In genomic region chr11:85123267-85123992, GRCm38 (mm10) we compare ENCODE assay signal across 34 mouse cellular contexts. TPM values are rescaled to one million over a fixed set of nuclear protein-coding genes. Genes with fewer than 3 reads are reported as not detected.
DNase-seq lines count a peak whose midpoint lies in the region; ATAC-seq and TF ChIP-seq lines count a peak whose summit lies in the region.
"Had no signal": no experiment of that assay in that cellular context is flagged by ENCODE, and none has a peak within 500 bp of the region (broad histone marks: within the 10 kb centered on the region; RNA-seq: fewer than 3 reads in every experiment).

No protein-coding gene starts in this region.

- TF ChIP-seq EP300 in lung, postnatal 0 days (IDR thresholded peaks at IDR 0.05): no peak
- TF ChIP-seq EP300 in liver, embryonic 14.5 days (IDR thresholded peaks at IDR 0.05; ENCODE audit: low read depth): no peak

- 79% methylated on average over 3 of the region's 3 CpGs for WGBS in lung, postnatal 0 days
- 73% methylated on average over 3 of the region's 3 CpGs for WGBS in liver, embryonic 14.5 days (ENCODE audit: insufficient replicate concordance)
- WGBS in hindbrain, embryonic 13.5 days: 90% methylated on average over 3 of the region's 3 CpGs

- no peak for ATAC-seq in lung, postnatal 0 days
- ATAC-seq in liver, embryonic 14.5 days (ENCODE audit: insufficient read depth): no peak
- ATAC-seq in megakaryocyte progenitor cell, adult 5-6 weeks (replicated peaks; ENCODE audit: poor library complexity): peak; percentile 48; the same call in 1 of the 2 replicates
- ATAC-seq in hindbrain, embryonic 13.5 days (ENCODE audit: low FRiP score): no peak
- ATAC-seq: activated CD4-positive, CD25-positive, alpha-beta regulatory T cell, adult 4 months; CD4-positive, CD25-positive, alpha-beta regulatory T cell, adult 4 months; forebrain, embryonic 16.5 days; inflammation-experienced regulatory T-cells, adult 6 months; midbrain, embryonic 13.5 days had no signal

- peak; percentile 30 for DNase-seq in lung, postnatal 0 days (ENCODE audit: low spot score)
- no peak for DNase-seq in lung, adult 18-20 months
- no peak for DNase-seq in liver, embryonic 14.5 days (ENCODE audit: low read depth in 3 of 3, low spot score in 3 of 3)
- DNase-seq in retina, postnatal 1 day: no peak
- no peak for DNase-seq in ovary, adult 18-20 months (ENCODE audit: low spot score)
- DNase-seq: adrenal gland, adult 8-10 months; cerebellum, adult 11-12 months; cerebellum, adult 9-11 months; gastrocnemius, adult 2 months; gastrocnemius, postnatal 36 days; heart, postnatal 10 days; kidney, adult 2 months; kidney, postnatal 36 days; left cerebral cortex, postnatal 4 days; lung, postnatal 36 days had no signal

- no peak overlapping the region for H3K4me2 ChIP-seq in lung, postnatal 0 days (replicated peaks; ENCODE audit: low read depth, low read length)
- no peak overlapping the region for H3K4me2 ChIP-seq in liver, embryonic 14.5 days (ENCODE audit: low read depth)
- no peak overlapping the region for H3K4me2 ChIP-seq in hindbrain, embryonic 13.5 days
- H3K4me2 ChIP-seq: embryonic facial prominence, embryonic 13.5 days; heart, embryonic 13.5 days; hindbrain, embryonic 15.5 days; lung, embryonic 15.5 days; midbrain, embryonic 13.5 days had no signal

- no peak for TF ChIP-seq CTCF in lung, postnatal 0 days (IDR thresholded peaks at IDR 0.05)
- TF ChIP-seq CTCF in liver, embryonic 14.5 days (IDR thresholded peaks at IDR 0.05; ENCODE audit: low read depth): no peak

- no peaks in the 10 kb centered on the region for H3K36me3 ChIP-seq in lung, postnatal 0 days (ENCODE audit: insufficient read depth, low read length)
- H3K36me3 ChIP-seq in liver, embryonic 14.5 days (replicated peaks; ENCODE audit: control insufficient read depth, insufficient read depth, low read depth): peaks cover 4% of the 10 kb centered on the region
- H3K36me3 ChIP-seq in hindbrain, embryonic 13.5 days: no peaks in the 10 kb centered on the region
- H3K36me3 ChIP-seq: embryonic facial prominence, embryonic 13.5 days; forebrain, embryonic 10.5 days; hindbrain, embryonic 15.5 days; lung, embryonic 15.5 days; midbrain, embryonic 13.5 days had no signal

- no peaks in the 10 kb centered on the region for H3K9me3 ChIP-seq in lung, postnatal 0 days (ENCODE audit: low read length)
- H3K9me3 ChIP-seq in liver, embryonic 14.5 days (ENCODE audit: control insufficient read depth, low read length): no peaks in the 10 kb centered on the region
- H3K9me3 ChIP-seq in hindbrain, embryonic 13.5 days: no peaks in the 10 kb centered on the region
- H3K9me3 ChIP-seq: embryonic facial prominence, embryonic 13.5 days; forebrain, embryonic 10.5 days; heart, embryonic 13.5 days; hindbrain, embryonic 15.5 days; lung, embryonic 15.5 days; midbrain, embryonic 13.5 days had no signal

- H3K4me3 ChIP-seq in lung, postnatal 0 days (ENCODE audit: low read depth, low read length): no peak overlapping the region
- no peak overlapping the region for H3K4me3 ChIP-seq in liver, embryonic 14.5 days (ENCODE audit: insufficient read depth in 1 of 2, low read depth in 2 of 2, low read length in 2 of 2)
- H3K4me3 ChIP-seq in hindbrain, embryonic 13.5 days: no peak overlapping the region
- H3K4me3 ChIP-seq: embryonic facial prominence, embryonic 13.5 days; forebrain, embryonic 10.5 days; gastrocnemius, adult 2 months; heart, embryonic 13.5 days; hindbrain, embryonic 15.5 days; lung, embryonic 15.5 days; midbrain, embryonic 13.5 days had no signal

- no peak overlapping the region for H3K27ac ChIP-seq in lung, postnatal 0 days (ENCODE audit: low read length)
- peak overlapping the region; percentile 39; the same call in 1 of the 2 replicates for H3K27ac ChIP-seq in liver, embryonic 14.5 days
- H3K27ac ChIP-seq in hindbrain, embryonic 13.5 days: no peak overlapping the region
- H3K27ac ChIP-seq: embryonic facial prominence, embryonic 13.5 days; forebrain, embryonic 10.5 days; gastrocnemius, adult 2 months; heart, embryonic 13.5 days; hindbrain, embryonic 15.5 days; lung, embryonic 15.5 days; midbrain, embryonic 13.5 days had no signal

- no peaks in the 10 kb centered on the region for H3K27me3 ChIP-seq in lung, postnatal 0 days (replicated peaks; ENCODE audit: insufficient read depth, low read length)
- H3K27me3 ChIP-seq in liver, embryonic 14.5 days (ENCODE audit: control insufficient read depth, insufficient read depth, low read length): no peaks in the 10 kb centered on the region
- no peaks in the 10 kb centered on the region for H3K27me3 ChIP-seq in hindbrain, embryonic 13.5 days
- H3K27me3 ChIP-seq: embryonic facial prominence, embryonic 13.5 days; heart, embryonic 13.5 days; hindbrain, embryonic 15.5 days; lung, embryonic 15.5 days; midbrain, embryonic 13.5 days had no signal

- no peak overlapping the region for H3K9ac ChIP-seq in lung, postnatal 0 days (replicated peaks; ENCODE audit: low read depth)
- peak overlapping the region; percentile 18 for H3K9ac ChIP-seq in liver, embryonic 14.5 days (replicated peaks)
- no peak overlapping the region for H3K9ac ChIP-seq in hindbrain, embryonic 13.5 days
- H3K9ac ChIP-seq: embryonic facial prominence, embryonic 13.5 days; heart, embryonic 13.5 days; hindbrain, embryonic 15.5 days; lung, embryonic 15.5 days; midbrain, embryonic 13.5 days had no signal

- no peaks in the 10 kb centered on the region for H3K4me1 ChIP-seq in lung, postnatal 0 days (ENCODE audit: insufficient read depth, low read depth, low read length)
- peaks cover 50 to 67% of the 10 kb centered on the region in 2 experiments for H3K4me1 ChIP-seq in liver, embryonic 14.5 days (replicated peaks; ENCODE audit: control insufficient read depth in 2 of 2, insufficient read depth in 2 of 2, low read length in 1 of 2)
- no peaks in the 10 kb centered on the region for H3K4me1 ChIP-seq in hindbrain, embryonic 13.5 days (replicated peaks)
- H3K4me1 ChIP-seq: embryonic facial prominence, embryonic 13.5 days; forebrain, embryonic 10.5 days; hindbrain, embryonic 15.5 days; lung, embryonic 15.5 days; midbrain, embryonic 13.5 days had no signal

RNA-seq across cellular contexts. Expression of gene Usp32, which starts 16.5 kb away (rescaled TPM):
- 4.1 and 4.5 TPM in 2 replicates for polyA plus RNA-seq in lung, postnatal 0 days (2015; fragmentation: Nextera tagmentation; extraction: Ambion mirVana)
- polyA plus RNA-seq in liver, embryonic 14.5 days (2012; rRNA removed): 15.0 and 25.6 TPM in 2 replicates
- 14.4 and 17.7 TPM in 2 replicates for polyA plus RNA-seq in liver, embryonic 14.5 days (2014; fragmentation: Nextera tagmentation; extraction: Ambion mirVana)
- total RNA-seq in megakaryocyte progenitor cell, adult 5-6 weeks (2015): 12.6 and 14.6 TPM in 2 replicates
- 11.1 and 23.8 TPM in 2 replicates for total RNA-seq in megakaryocyte progenitor cell, adult 5-6 weeks (2017)
- polyA plus RNA-seq in hindbrain, embryonic 13.5 days (2015; fragmentation: Nextera tagmentation; extraction: Ambion mirVana): 10.5 and 13.0 TPM in 2 replicates

RNA-seq across cellular contexts. Expression of gene 1700125H20Rik, which starts 46.8 kb away (rescaled TPM):
- polyA plus RNA-seq in lung, postnatal 0 days (2015; fragmentation: Nextera tagmentation; extraction: Ambion mirVana): 0.24 TPM in 1 of 2 replicates, not detected in the other
- not detected in 2 replicates for polyA plus RNA-seq in liver, embryonic 14.5 days (2012; rRNA removed)
- polyA plus RNA-seq in liver, embryonic 14.5 days (2014; fragmentation: Nextera tagmentation; extraction: Ambion mirVana): 0.25 TPM in 1 of 2 replicates, not detected in the other
- not detected in 2 replicates for total RNA-seq in megakaryocyte progenitor cell, adult 5-6 weeks (2015)
- not detected in 2 replicates for total RNA-seq in megakaryocyte progenitor cell, adult 5-6 weeks (2017)
- 1.4 and 1.6 TPM in 2 replicates for polyA plus RNA-seq in hindbrain, embryonic 13.5 days (2015; fragmentation: Nextera tagmentation; extraction: Ambion mirVana)
- total RNA-seq: common myeloid progenitor, adult 5-6 weeks; gastrocnemius, adult 2 months; gastrocnemius, postnatal 36 days; heart, adult 8-10 months; heart, postnatal 10 days; hematopoietic stem cell, adult 5-6 weeks; layer of hippocampus, postnatal 25 days; megakaryocyte-erythroid progenitor cell, adult 5-6 weeks had no signal
- polyA plus RNA-seq: activated CD4-positive, CD25-positive, alpha-beta regulatory T cell, adult 4 months; CD4-positive, CD25-positive, alpha-beta regulatory T cell, adult 4 months; inflammation-experienced regulatory T-cells, adult 6 months; kidney, adult 2 months; kidney, embryonic 16.5 days; stomach, embryonic 14.5 days had no signal
